Mouse (Mus musculus): ENCODE results near the gene Adgrb3. TPM values are rescaled to one million over a fixed set of nuclear protein-coding genes. Genes with fewer than 3 reads are reported as not detected.

Gene Adgrb3
- total RNA-seq, 1 experiment from 2014 or later: not detected

GRCm38 (mm10) chr1:25598941-25599340 lies 230.6 kb downstream of the Adgrb3 start:
- ATAC-seq (replicated peaks in 1 of 2; ENCODE audit: insufficient read depth in 1 of 2, low FRiP score in 2 of 2, low TSS enrichment in 1 of 2, low read depth in 1 of 2, poor library complexity in 2 of 2, severe bottlenecking in 2 of 2): no peak

- no peak for ATAC-seq (replicated peaks in 1 of 2; ENCODE audit: insufficient read depth in 1 of 2, low FRiP score in 2 of 2, low TSS enrichment in 1 of 2, low read depth in 1 of 2, poor library complexity in 2 of 2, severe bottlenecking in 2 of 2)
These were observed 240.9 kb downstream of the Adgrb3 start for GRCm38 (mm10) chr1:25588568-25589118.

- ATAC-seq (replicated peaks in 1 of 2; ENCODE audit: insufficient read depth in 1 of 2, low FRiP score in 2 of 2, low TSS enrichment in 1 of 2, low read depth in 1 of 2, poor library complexity in 2 of 2, severe bottlenecking in 2 of 2): no peak
These were observed 247.8 kb downstream of the Adgrb3 start for GRCm38 (mm10) chr1:25581698-25582097.

- no peak for ATAC-seq (replicated peaks in 1 of 2; ENCODE audit: insufficient read depth in 1 of 2, low FRiP score in 2 of 2, low TSS enrichment in 1 of 2, low read depth in 1 of 2, poor library complexity in 2 of 2, severe bottlenecking in 2 of 2)
These were observed 251.7 kb downstream of the Adgrb3 start for GRCm38 (mm10) chr1:25577836-25578235.

- no peak for ATAC-seq (replicated peaks in 1 of 2; ENCODE audit: insufficient read depth in 1 of 2, low FRiP score in 2 of 2, low TSS enrichment in 1 of 2, low read depth in 1 of 2, poor library complexity in 2 of 2, severe bottlenecking in 2 of 2)
These were observed 252.9 kb downstream of the Adgrb3 start for GRCm38 (mm10) chr1:25576598-25576997.

- no peak for ATAC-seq (replicated peaks in 1 of 2; ENCODE audit: insufficient read depth in 1 of 2, low FRiP score in 2 of 2, low TSS enrichment in 1 of 2, low read depth in 1 of 2, poor library complexity in 2 of 2, severe bottlenecking in 2 of 2)
These were observed 261.4 kb downstream of the Adgrb3 start for GRCm38 (mm10) chr1:25568096-25568495.

- ATAC-seq (replicated peaks in 1 of 2; ENCODE audit: insufficient read depth in 1 of 2, low FRiP score in 2 of 2, low TSS enrichment in 1 of 2, low read depth in 1 of 2, poor library complexity in 2 of 2, severe bottlenecking in 2 of 2): no peak
These were observed 283.4 kb downstream of the Adgrb3 start for GRCm38 (mm10) chr1:25546072-25546471.

GRCm38 (mm10) chr1:25543915-25544314 lies 285.6 kb downstream of the Adgrb3 start:
- no peak for ATAC-seq (replicated peaks in 1 of 2; ENCODE audit: insufficient read depth in 1 of 2, low FRiP score in 2 of 2, low TSS enrichment in 1 of 2, low read depth in 1 of 2, poor library complexity in 2 of 2, severe bottlenecking in 2 of 2)

GRCm38 (mm10) chr1:25542891-25543290 lies 286.6 kb downstream of the Adgrb3 start:
- ATAC-seq (replicated peaks in 1 of 2; ENCODE audit: insufficient read depth in 1 of 2, low FRiP score in 2 of 2, low TSS enrichment in 1 of 2, low read depth in 1 of 2, poor library complexity in 2 of 2, severe bottlenecking in 2 of 2): no peak

- no peak for ATAC-seq (replicated peaks in 1 of 2; ENCODE audit: insufficient read depth in 1 of 2, low FRiP score in 2 of 2, low TSS enrichment in 1 of 2, low read depth in 1 of 2, poor library complexity in 2 of 2, severe bottlenecking in 2 of 2)
These were observed 302.5 kb downstream of the Adgrb3 start for GRCm38 (mm10) chr1:25526976-25527375.

GRCm38 (mm10) chr1:25510321-25511055 lies 319.0 kb downstream of the Adgrb3 start:
- ATAC-seq (replicated peaks in 1 of 2; ENCODE audit: insufficient read depth in 1 of 2, low FRiP score in 2 of 2, low TSS enrichment in 1 of 2, low read depth in 1 of 2, poor library complexity in 2 of 2, severe bottlenecking in 2 of 2): peak in 1 of 2 experiments; percentile 64; a peak in 1 of 4 replicates

GRCm38 (mm10) chr1:25504313-25504712 lies 325.2 kb downstream of the Adgrb3 start:
- no peak for ATAC-seq (replicated peaks in 1 of 2; ENCODE audit: insufficient read depth in 1 of 2, low FRiP score in 2 of 2, low TSS enrichment in 1 of 2, low read depth in 1 of 2, poor library complexity in 2 of 2, severe bottlenecking in 2 of 2)

GRCm38 (mm10) chr1:25503524-25503923 lies 326.0 kb downstream of the Adgrb3 start:
- ATAC-seq (replicated peaks in 1 of 2; ENCODE audit: insufficient read depth in 1 of 2, low FRiP score in 2 of 2, low TSS enrichment in 1 of 2, low read depth in 1 of 2, poor library complexity in 2 of 2, severe bottlenecking in 2 of 2): no peak

GRCm38 (mm10) chr1:25495202-25495914 lies 334.1 kb downstream of the Adgrb3 start:
- no peak for ATAC-seq (replicated peaks in 1 of 2; ENCODE audit: insufficient read depth in 1 of 2, low FRiP score in 2 of 2, low TSS enrichment in 1 of 2, low read depth in 1 of 2, poor library complexity in 2 of 2, severe bottlenecking in 2 of 2)

GRCm38 (mm10) chr1:25491503-25491902 lies 338.0 kb downstream of the Adgrb3 start:
- no peak for ATAC-seq (replicated peaks in 1 of 2; ENCODE audit: insufficient read depth in 1 of 2, low FRiP score in 2 of 2, low TSS enrichment in 1 of 2, low read depth in 1 of 2, poor library complexity in 2 of 2, severe bottlenecking in 2 of 2)

- ATAC-seq (replicated peaks in 1 of 2; ENCODE audit: insufficient read depth in 1 of 2, low FRiP score in 2 of 2, low TSS enrichment in 1 of 2, low read depth in 1 of 2, poor library complexity in 2 of 2, severe bottlenecking in 2 of 2): no peak
These were observed 339.3 kb downstream of the Adgrb3 start for GRCm38 (mm10) chr1:25490174-25490573.

GRCm38 (mm10) chr1:25475699-25476098 lies 353.8 kb downstream of the Adgrb3 start:
- ATAC-seq (replicated peaks in 1 of 2; ENCODE audit: insufficient read depth in 1 of 2, low FRiP score in 2 of 2, low TSS enrichment in 1 of 2, low read depth in 1 of 2, poor library complexity in 2 of 2, severe bottlenecking in 2 of 2): no peak

GRCm38 (mm10) chr1:25474469-25474868 lies 355.0 kb downstream of the Adgrb3 start:
- no peak for ATAC-seq (replicated peaks in 1 of 2; ENCODE audit: insufficient read depth in 1 of 2, low FRiP score in 2 of 2, low TSS enrichment in 1 of 2, low read depth in 1 of 2, poor library complexity in 2 of 2, severe bottlenecking in 2 of 2)
